Mouse (Mus musculus): ENCODE results near the gene Ddah1.

DNA sequence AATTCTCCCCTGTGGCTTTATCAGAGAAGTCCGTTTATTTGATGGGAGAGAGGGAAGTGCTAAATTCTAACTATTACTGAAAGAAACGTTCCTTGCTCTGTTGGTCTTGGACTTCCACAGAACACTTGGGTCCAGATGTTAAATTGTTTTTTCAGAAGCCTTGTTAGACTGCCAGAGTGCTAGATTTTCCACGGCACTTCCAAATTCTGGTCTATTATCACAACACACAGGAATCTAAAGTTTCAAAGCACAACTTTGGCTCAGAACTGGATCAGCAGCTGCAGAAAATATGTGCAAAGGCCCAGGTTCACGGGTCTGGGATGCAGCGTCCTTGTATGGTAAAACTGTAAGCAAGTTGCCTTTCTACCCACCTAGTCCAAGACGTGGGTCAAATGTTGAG is 43.6 kb downstream of the Ddah1 start:
- TF ChIP-seq EP300 (optimal IDR thresholded peaks at IDR 0.05) (no peak), CTCF (IDR thresholded peaks at IDR 0.05; ENCODE audit: low read depth) (no peak)
